Mouse (Mus musculus): ENCODE results near the gene Golgb1. TPM values are rescaled to one million over a fixed set of nuclear protein-coding genes. Genes with fewer than 3 reads are reported as not detected.

Golgb1 gene
- polyA plus RNA-seq, 1 experiment = 49.7 TPM

DNA sequence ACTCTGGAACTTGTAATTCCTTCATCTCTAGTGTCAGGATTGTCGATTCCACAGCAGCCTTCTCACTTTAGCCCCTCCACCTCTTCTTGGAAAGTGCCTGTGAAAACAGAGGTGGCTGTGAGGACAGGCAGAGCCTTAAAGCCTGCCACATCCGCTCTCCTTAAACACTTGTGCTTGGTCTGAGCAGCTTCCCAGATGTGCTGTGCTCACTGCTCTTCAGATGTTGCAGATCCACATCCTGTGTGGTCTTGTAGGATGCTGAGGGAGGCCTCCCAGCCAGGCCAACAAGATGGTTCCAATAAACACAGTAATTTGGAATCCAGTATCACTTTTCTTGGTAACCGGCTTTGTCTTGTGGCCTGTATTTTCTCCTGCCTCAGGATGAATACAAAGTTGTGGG is 57.0 kb downstream of the Golgb1 start:
- Histone ChIP-seq H3K27me3 (ENCODE audit: control insufficient read depth, insufficient read depth, low read length) (no peaks in the 10 kb centered on the region), H3K4me3 (ENCODE audit: low read depth, low read length) (no peak overlapping the region), H3K27ac (ENCODE audit: insufficient read depth, low read depth, low read length) (no peak overlapping the region), H3K4me1 (ENCODE audit: control insufficient read depth, insufficient read depth, insufficient read length, low read length) (no peaks in the 10 kb centered on the region; the same call in 1 of the 2 replicates), H3K36me3 (ENCODE audit: control insufficient read depth, insufficient read depth, low read length) (peaks cover 44% of the 10 kb centered on the region)
- TF ChIP-seq POLR2A (IDR thresholded peaks at IDR 0.05; ENCODE audit: low read depth, low read length) (no peak), CTCF (IDR thresholded peaks at IDR 0.05; ENCODE audit: extremely low read depth, insufficient read length, insufficient replicate concordance, low read depth, low read length) (no peak)
- WGBS = 80% methylated on average over 3 of the region's 3 CpGs

GRCm38 (mm10) chr16:36932546-36932945 is 57.6 kb downstream of the Golgb1 start:
- peaks cover 39% of the 10 kb centered on the region for H3K36me3 ChIP-seq (ENCODE audit: control insufficient read depth, insufficient read depth, low read length)
- no peaks in the 10 kb centered on the region for H3K27me3 ChIP-seq (ENCODE audit: control insufficient read depth, insufficient read depth, low read length)
- 93% methylated on average over 6 of the region's 6 CpGs for WGBS
- no peak overlapping the region for H3K4me3 ChIP-seq (ENCODE audit: low read depth, low read length)
- H3K27ac ChIP-seq (ENCODE audit: insufficient read depth, low read depth, low read length) = no peak overlapping the region
- H3K4me1 ChIP-seq (ENCODE audit: control insufficient read depth, insufficient read depth, insufficient read length, low read length) = no peaks in the 10 kb centered on the region; the same call in 1 of the 2 replicates
- TF ChIP-seq POLR2A (IDR thresholded peaks at IDR 0.05; ENCODE audit: low read depth, low read length) (no peak), CTCF (IDR thresholded peaks at IDR 0.05; ENCODE audit: extremely low read depth, insufficient read length, insufficient replicate concordance, low read depth, low read length) (no peak)

- Histone ChIP-seq H3K4me3 (ENCODE audit: low read depth, low read length) (no peak overlapping the region), H3K36me3 (ENCODE audit: control insufficient read depth, insufficient read depth, low read length) (peaks cover 25% of the 10 kb centered on the region), H3K27ac (ENCODE audit: insufficient read depth, low read depth, low read length) (peak overlapping the region; percentile 71; the same call in 1 of the 2 replicates), H3K4me1 (ENCODE audit: control insufficient read depth, insufficient read depth, insufficient read length, low read length) (no peaks in the 10 kb centered on the region; the same call in 1 of the 2 replicates), H3K27me3 (ENCODE audit: control insufficient read depth, insufficient read depth, low read length) (no peaks in the 10 kb centered on the region)
- no peak for TF ChIP-seq CTCF (IDR thresholded peaks at IDR 0.05; ENCODE audit: extremely low read depth, insufficient read length, insufficient replicate concordance, low read depth, low read length)
- TF ChIP-seq POLR2A (IDR thresholded peaks at IDR 0.05; ENCODE audit: low read depth, low read length) = no peak
- 17% methylated on average over 6 of the region's 6 CpGs for WGBS
Observed at GRCm38 (mm10) chr16:36934131-36934840, 59.3 kb downstream of the Golgb1 start.

GRCm38 (mm10) chr16:36934841-36935620 is 60.1 kb downstream of the Golgb1 start, which contains the start of gene Hcls1:
TSS of gene Hcls1 (plus strand) at chr16:36934983.
- peak within 1 kb of the TSS; percentile 51 for H3K4me3 ChIP-seq (ENCODE audit: low read depth, low read length)
- H3K27me3 ChIP-seq (ENCODE audit: control insufficient read depth, insufficient read depth, low read length) = no peaks in the 10 kb centered on the region
- WGBS = 60% methylated on average over 7 of the region's 7 CpGs
- no peaks in the 10 kb centered on the region; the same call in 1 of the 2 replicates for H3K4me1 ChIP-seq (ENCODE audit: control insufficient read depth, insufficient read depth, insufficient read length, low read length)
- TF ChIP-seq CTCF (IDR thresholded peaks at IDR 0.05; ENCODE audit: extremely low read depth, insufficient read length, insufficient replicate concordance, low read depth, low read length) (no peak), POLR2A (IDR thresholded peaks at IDR 0.05; ENCODE audit: low read depth, low read length) (peak; percentile 48; the same call in 1 of the 2 replicates)
- peak within 1 kb of the TSS; percentile 71 for H3K27ac ChIP-seq (ENCODE audit: insufficient read depth, low read depth, low read length)
- H3K36me3 ChIP-seq (ENCODE audit: control insufficient read depth, insufficient read depth, low read length) = peaks cover 19% of the 10 kb centered on the region

DNA sequence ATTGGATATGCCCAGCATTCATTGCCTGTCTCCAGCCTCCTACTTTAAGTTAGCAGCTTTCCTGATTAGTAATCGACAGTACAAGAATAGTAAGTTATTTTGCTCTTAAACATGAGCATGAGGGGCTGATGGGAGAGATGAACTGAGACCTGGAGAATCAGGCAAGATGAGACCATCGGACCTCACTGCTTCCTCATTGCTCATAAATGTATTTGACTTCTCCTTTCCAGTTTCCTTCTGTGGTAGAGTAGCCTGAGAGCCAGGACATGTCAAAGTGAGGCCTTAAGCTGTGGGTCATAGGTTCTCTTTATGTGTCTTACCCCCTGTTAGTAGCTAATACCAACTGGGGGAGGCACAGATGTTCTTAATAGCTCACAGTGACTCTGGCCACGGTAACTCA is 60.9 kb downstream of the Golgb1 start:
- TF ChIP-seq CTCF (IDR thresholded peaks at IDR 0.05; ENCODE audit: extremely low read depth, insufficient read length, insufficient replicate concordance, low read depth, low read length) = no peak
- no peak for TF ChIP-seq POLR2A (IDR thresholded peaks at IDR 0.05; ENCODE audit: low read depth, low read length)
- Histone ChIP-seq H3K27ac (ENCODE audit: insufficient read depth, low read depth, low read length) (peak overlapping the region; percentile 71; the same call in 1 of the 2 replicates), H3K4me1 (ENCODE audit: control insufficient read depth, insufficient read depth, insufficient read length, low read length) (no peaks in the 10 kb centered on the region; the same call in 1 of the 2 replicates), H3K4me3 (ENCODE audit: low read depth, low read length) (no peak overlapping the region), H3K36me3 (ENCODE audit: control insufficient read depth, insufficient read depth, low read length) (peaks cover 12% of the 10 kb centered on the region), H3K27me3 (ENCODE audit: control insufficient read depth, insufficient read depth, low read length) (no peaks in the 10 kb centered on the region)
- WGBS = 78% methylated on average over 3 of the region's 3 CpGs

GRCm38 (mm10) chr16:36941137-36941727 is 66.3 kb downstream of the Golgb1 start:
- Histone ChIP-seq H3K27me3 (ENCODE audit: control insufficient read depth, insufficient read depth, low read length) (no peaks in the 10 kb centered on the region), H3K4me1 (ENCODE audit: control insufficient read depth, insufficient read depth, insufficient read length, low read length) (no peaks in the 10 kb centered on the region), H3K36me3 (ENCODE audit: control insufficient read depth, insufficient read depth, low read length) (no peaks in the 10 kb centered on the region), H3K27ac (ENCODE audit: insufficient read depth, low read depth, low read length) (no peak overlapping the region), H3K4me3 (ENCODE audit: low read depth, low read length) (no peak overlapping the region)
- TF ChIP-seq CTCF (IDR thresholded peaks at IDR 0.05; ENCODE audit: extremely low read depth, insufficient read length, insufficient replicate concordance, low read depth, low read length) = no peak
- no peak for TF ChIP-seq POLR2A (IDR thresholded peaks at IDR 0.05; ENCODE audit: low read depth, low read length)
- 31% methylated on average over 6 of the region's 6 CpGs for WGBS

Measured in small intestine, adult 2 months (tissue).